Mouse (Mus musculus) hindbrain, embryonic 15.5 days (tissue): ENCODE measurements at regions not wholly inside any gene's neighbourhood (a gene's known extent, or its start where the extent isn't known, plus 50 kb on each side); places are given as distances from the start of the nearest gene placed in this dataset.
A peak's percentile ranks its signal among the peaks of the same experiment; 100 is the strongest.
"Not testable (repeated sequence)": the region's sequence is repeated elsewhere in the genome, so short reads cannot be mapped to it uniquely, and the experiment has no call there.

Experiments used
- ATAC-seq: fragments of 200-750 bp; cut with Nextera tagmentation; 2 replicates; pipeline ENCODE4 v1.8.0; 2017; ENCODE audit warnings: low read depth, moderate number of reproducible peaks, moderate TSS enrichment; ENCODE audit not compliant: low FRiP score
- H3K27ac ChIP-seq: fragments of 300-500 bp; sonication (generic); replicated peaks from 2 replicates; pipeline ENCODE4 v1.5.1; 2015; ENCODE audit warnings: mild to moderate bottlenecking, inconsistent platforms
- H3K27me3 ChIP-seq: fragments of 300-500 bp; sonication (generic); 2 replicates; pipeline ENCODE4 v1.6.1; 2015; ENCODE audit warnings: control low read depth, inconsistent platforms
- H3K36me3 ChIP-seq: fragments of 300-500 bp; sonication (generic); 2 replicates; pipeline ENCODE4 v1.6.1; 2015; ENCODE audit warnings: control low read depth, inconsistent platforms
- H3K4me1 ChIP-seq: fragments of 300-500 bp; sonication (generic); replicated peaks from 2 replicates; pipeline ENCODE4 v1.6.1; 2015; ENCODE audit warnings: control low read depth, inconsistent platforms
- H3K4me2 ChIP-seq: fragments of 300-500 bp; sonication (generic); 2 replicates; pipeline ENCODE4 v1.6.1; 2015; ENCODE audit warnings: moderate library complexity, mild to moderate bottlenecking, inconsistent platforms
- H3K4me3 ChIP-seq: fragments of 300-500 bp; sonication (generic); 2 replicates; pipeline ENCODE4 v1.5.1; 2015; ENCODE audit warnings: mild to moderate bottlenecking, inconsistent platforms
- H3K9ac ChIP-seq: fragments of 300-500 bp; sonication (generic); 2 replicates; pipeline ENCODE4 v1.6.1; 2015; ENCODE audit warnings: inconsistent platforms
- H3K9me3 ChIP-seq: fragments of 300-500 bp; sonication (generic); 2 replicates; pipeline ENCODE4 v1.6.1; 2016; ENCODE audit warnings: control low read depth, inconsistent platforms
- WGBS: fragments of 180-500 bp; shearing (Covaris S2); methylation state at CpG from one replicate; pipeline ENCODE4 v1.1.7; 2015; 5-methylcytosine and 5-hydroxymethylcytosine counted together

DNA sequence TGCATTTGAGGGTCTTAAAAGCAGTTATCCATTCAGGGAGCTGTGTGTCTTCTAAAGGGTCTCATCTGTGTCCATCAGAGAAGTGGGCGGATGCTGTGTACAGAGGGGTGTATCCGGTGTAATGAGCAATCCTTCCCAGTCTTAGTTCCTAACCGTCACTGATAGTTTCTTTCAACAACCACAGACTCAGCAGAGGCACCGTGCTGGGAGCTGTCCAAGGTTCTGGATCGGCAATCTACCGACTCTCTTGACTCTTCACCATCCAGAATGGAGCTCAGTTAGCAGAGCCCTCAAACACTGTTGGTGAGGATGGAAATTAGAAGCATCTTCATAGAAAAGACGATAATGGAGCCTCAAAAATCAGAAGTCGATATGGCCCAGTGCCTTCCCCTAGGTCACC lies 293.1 kb downstream of the Ajap1 start:
- Histone ChIP-seq H3K4me2 (no peak overlapping the region), H3K9ac (no peak overlapping the region), H3K27me3 (no peaks in the 10 kb centered on the region), H3K4me3 (no peak overlapping the region), H3K27ac (no peak overlapping the region), H3K36me3 (no peaks in the 10 kb centered on the region), H3K4me1 (peaks cover 17% of the 10 kb centered on the region), H3K9me3 (no peaks in the 10 kb centered on the region)
- 12% methylated on average over 8 of the region's 8 CpGs for WGBS
- no peak for ATAC-seq

DNA sequence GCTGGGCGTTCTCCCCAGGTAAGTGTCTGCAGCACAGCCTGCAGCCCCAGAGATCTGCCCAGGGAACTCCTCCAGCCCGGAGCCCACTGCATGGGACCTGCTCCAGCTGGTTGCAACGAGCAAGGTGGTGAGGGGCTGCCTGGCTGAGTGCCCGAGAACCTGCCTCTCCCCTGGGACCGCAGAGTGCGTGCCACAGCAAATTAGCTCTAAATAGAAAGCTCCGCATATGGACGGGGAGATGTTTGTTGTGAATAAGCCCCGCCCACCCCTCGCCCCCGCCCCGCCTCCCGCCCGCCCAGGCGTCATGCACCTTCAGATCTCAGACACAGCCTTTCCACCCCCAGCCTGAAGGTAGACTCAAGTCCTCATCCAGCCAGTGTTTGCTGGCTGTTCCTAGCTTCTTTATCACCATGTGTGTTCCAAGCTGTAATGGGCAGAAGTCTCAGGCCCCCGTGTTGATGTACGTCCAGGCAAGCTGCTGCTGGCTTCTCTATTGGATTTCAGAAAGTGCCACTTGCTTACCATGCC lies 294.0 kb downstream of the Ajap1 start:
- peak overlapping the region; percentile 17; the same call in 1 of the 2 replicates for H3K4me3 ChIP-seq
- ATAC-seq: no peak
- H3K36me3 ChIP-seq: no peaks in the 10 kb centered on the region
- H3K9ac ChIP-seq: 0 out of 2 replicates have a peak overlapping the region, but pooled peaks have one; percentile 23
- H3K4me2 ChIP-seq: peak overlapping the region; percentile 53
- H3K9me3 ChIP-seq: no peaks in the 10 kb centered on the region
- under 1% methylated on average over 17 of the region's 17 CpGs for WGBS
- peaks cover 17% of the 10 kb centered on the region for H3K4me1 ChIP-seq
- no peak overlapping the region for H3K27ac ChIP-seq
- H3K27me3 ChIP-seq: no peaks in the 10 kb centered on the region

- peak; percentile 66; the same call in 1 of the 2 replicates for ATAC-seq
- WGBS: 0% methylated on average over 6 of the region's 6 CpGs
- Histone ChIP-seq H3K36me3 (no peaks in the 10 kb centered on the region), H3K27me3 (no peaks in the 10 kb centered on the region), H3K9me3 (no peaks in the 10 kb centered on the region), H3K4me3 (peak overlapping the region; percentile 17; the same call in 1 of the 2 replicates), H3K4me1 (peaks cover 17% of the 10 kb centered on the region), H3K27ac (no peak overlapping the region), H3K9ac (0 out of 2 replicates have a peak overlapping the region, but pooled peaks have one; percentile 23), H3K4me2 (peak overlapping the region; percentile 53)
Measured at GRCm38 (mm10) chr4:153187959-153188503, 294.6 kb downstream of the Ajap1 start.

DNA sequence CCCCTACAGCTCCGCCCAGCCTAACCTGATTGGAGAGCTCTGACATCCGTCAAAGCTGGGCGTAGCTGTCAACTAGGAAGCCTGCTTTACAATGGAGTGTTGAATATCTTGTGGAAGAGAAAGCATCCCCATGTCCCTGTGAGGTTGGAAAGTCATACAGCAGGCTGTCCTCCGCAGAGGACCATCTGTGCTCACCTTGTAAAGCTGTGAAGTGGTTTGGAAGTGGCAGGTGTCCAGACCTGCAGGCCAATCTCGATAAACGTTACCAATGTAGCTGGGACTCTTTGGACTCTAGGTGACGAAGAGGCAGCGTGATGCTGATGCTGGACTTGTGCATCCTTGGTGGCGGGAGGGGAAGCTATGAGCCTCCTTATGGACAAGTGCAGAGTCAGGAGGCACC lies 305.1 kb downstream of the Ajap1 start:
- H3K4me2 ChIP-seq: no peak overlapping the region
- no peak for ATAC-seq
- 88% methylated on average over 9 of the region's 9 CpGs for WGBS

DNA sequence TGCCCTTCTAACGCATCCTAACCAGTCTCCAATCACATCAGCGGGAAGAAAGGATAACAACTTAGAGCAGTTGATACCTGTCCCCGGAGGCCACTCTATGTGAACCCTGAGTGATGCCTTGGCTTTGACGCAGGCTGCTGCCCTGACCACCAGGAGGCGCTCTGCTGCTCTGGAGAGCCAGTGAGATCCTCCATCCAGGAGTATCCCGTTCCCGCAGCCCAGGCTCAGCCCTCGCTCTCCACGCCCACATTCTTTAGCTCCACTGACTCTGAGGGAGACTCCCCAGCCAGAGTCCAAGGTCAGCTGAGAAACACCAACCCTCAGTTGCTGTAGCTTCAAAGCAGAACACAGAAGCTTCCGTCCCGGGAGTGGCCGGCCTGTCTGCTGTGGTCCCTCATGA lies 307.0 kb downstream of the Ajap1 start:
- Histone ChIP-seq H3K4me1 (no peaks in the 10 kb centered on the region), H3K4me3 (no peak overlapping the region), H3K4me2 (no peak overlapping the region), H3K36me3 (no peaks in the 10 kb centered on the region), H3K27ac (no peak overlapping the region), H3K9ac (no peak overlapping the region), H3K9me3 (no peaks in the 10 kb centered on the region), H3K27me3 (no peaks in the 10 kb centered on the region)
- 8% methylated on average over 12 of the region's 12 CpGs for WGBS
- ATAC-seq: no peak

More for the DNA sequence above, 305.1 kb downstream of the Ajap1 start:
- Histone ChIP-seq H3K4me1 (no peaks in the 10 kb centered on the region), H3K36me3 (no peaks in the 10 kb centered on the region), H3K9me3 (no peaks in the 10 kb centered on the region), H3K4me3 (no peak overlapping the region), H3K27me3 (no peaks in the 10 kb centered on the region), H3K9ac (no peak overlapping the region), H3K27ac (no peak overlapping the region)

DNA sequence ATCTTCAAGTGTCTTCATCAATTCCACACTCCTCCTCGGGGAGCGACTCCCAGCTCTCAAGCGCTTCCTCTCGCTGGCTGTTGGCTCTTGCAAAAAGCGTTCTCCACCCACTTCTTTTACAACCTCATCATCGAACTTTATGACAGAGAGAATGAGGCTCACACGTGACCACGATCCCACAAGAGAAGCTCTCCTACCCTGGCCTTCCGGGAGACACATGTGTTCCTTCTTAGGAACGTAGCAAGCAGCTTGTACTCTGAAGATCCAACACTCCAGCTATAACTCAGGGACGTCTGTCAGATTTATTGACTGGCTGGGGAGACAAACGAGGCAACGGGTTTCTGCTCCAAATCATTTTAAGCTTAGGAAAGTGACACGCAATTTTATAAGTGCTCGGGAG lies 307.5 kb downstream of the Ajap1 start:
- WGBS: 87% methylated on average over 15 of the region's 15 CpGs
- ATAC-seq: no peak

GRCm38 (mm10) chr4:153169991-153170390 lies 312.6 kb downstream of the Ajap1 start:
- 58% methylated on average over 9 of the region's 9 CpGs for WGBS
- Histone ChIP-seq H3K27me3 (no peaks in the 10 kb centered on the region), H3K27ac (no peak overlapping the region), H3K9ac (no peak overlapping the region), H3K4me2 (no peak overlapping the region), H3K36me3 (no peaks in the 10 kb centered on the region), H3K9me3 (no peaks in the 10 kb centered on the region), H3K4me3 (no peak overlapping the region), H3K4me1 (no peaks in the 10 kb centered on the region)
- ATAC-seq: no peak

More for the DNA sequence above, 307.5 kb downstream of the Ajap1 start:
- no peaks in the 10 kb centered on the region for H3K4me1 ChIP-seq
- no peaks in the 10 kb centered on the region for H3K27me3 ChIP-seq
- H3K9me3 ChIP-seq: no peaks in the 10 kb centered on the region
- H3K4me2 ChIP-seq: no peak overlapping the region
- no peak overlapping the region for H3K9ac ChIP-seq
- no peaks in the 10 kb centered on the region for H3K36me3 ChIP-seq
- no peak overlapping the region for H3K4me3 ChIP-seq
- H3K27ac ChIP-seq: no peak overlapping the region

DNA sequence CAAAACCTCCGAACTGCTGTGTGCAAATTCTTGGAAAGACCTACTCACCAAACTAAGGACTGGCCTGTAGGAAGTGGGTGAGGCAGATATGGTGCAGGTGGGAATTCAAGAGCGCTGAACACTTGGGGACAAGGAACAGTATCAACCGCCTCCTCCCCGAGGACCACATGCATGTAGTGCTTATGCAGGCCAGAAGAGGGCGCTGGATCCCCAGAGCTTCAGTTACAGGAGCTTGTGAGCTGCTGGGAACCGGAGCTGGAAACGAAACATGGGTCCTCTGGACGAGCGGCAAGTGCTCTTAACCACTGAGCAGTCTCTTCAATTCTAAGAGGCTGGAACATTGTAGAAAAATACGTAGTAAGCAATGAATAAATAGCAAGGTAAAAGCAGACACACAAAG lies 317.8 kb downstream of the Ajap1 start:
- no peak overlapping the region for H3K4me2 ChIP-seq
- H3K9me3 ChIP-seq: no peaks in the 10 kb centered on the region
- H3K27ac ChIP-seq: no peak overlapping the region
- no peaks in the 10 kb centered on the region for H3K27me3 ChIP-seq
- 88% methylated on average over 10 of the region's 10 CpGs for WGBS
- H3K4me1 ChIP-seq: no peaks in the 10 kb centered on the region
- ATAC-seq: no peak
- H3K9ac ChIP-seq: no peak overlapping the region
- H3K4me3 ChIP-seq: no peak overlapping the region
- no peaks in the 10 kb centered on the region for H3K36me3 ChIP-seq

GRCm38 (mm10) chr4:153160115-153160514 lies 322.5 kb downstream of the Ajap1 start:
- 88% methylated on average over 3 of the region's 3 CpGs for WGBS
- H3K9ac ChIP-seq: no peak overlapping the region
- no peak for ATAC-seq
- no peaks in the 10 kb centered on the region for H3K27me3 ChIP-seq
- H3K36me3 ChIP-seq: no peaks in the 10 kb centered on the region
- no peaks in the 10 kb centered on the region for H3K4me1 ChIP-seq
- no peak overlapping the region for H3K4me2 ChIP-seq
- H3K4me3 ChIP-seq: no peak overlapping the region
- H3K27ac ChIP-seq: no peak overlapping the region
- no peaks in the 10 kb centered on the region for H3K9me3 ChIP-seq

- Histone ChIP-seq H3K4me1 (no peaks in the 10 kb centered on the region), H3K36me3 (no peaks in the 10 kb centered on the region), H3K4me2 (no peak overlapping the region), H3K27ac (no peak overlapping the region), H3K4me3 (no peak overlapping the region), H3K9ac (no peak overlapping the region), H3K27me3 (no peaks in the 10 kb centered on the region), H3K9me3 (no peaks in the 10 kb centered on the region)
- WGBS: 89% methylated on average over 3 of the region's 3 CpGs
- no peak; the same call in 1 of the 2 replicates for ATAC-seq
Measured at GRCm38 (mm10) chr4:153157572-153157971, 325.0 kb downstream of the Ajap1 start.

GRCm38 (mm10) chr4:153152923-153153322 lies 329.7 kb downstream of the Ajap1 start:
- H3K36me3 ChIP-seq, H3K4me1 ChIP-seq, H3K27ac ChIP-seq, H3K27me3 ChIP-seq, H3K9me3 ChIP-seq, ATAC-seq, H3K4me3 ChIP-seq, H3K4me2 ChIP-seq, H3K9ac ChIP-seq: not testable (repeated sequence)

- Histone ChIP-seq H3K27ac (peak overlapping the region; percentile 27), H3K4me1 (peaks cover 9% of the 10 kb centered on the region), H3K9me3 (no peaks in the 10 kb centered on the region), H3K9ac (no peak overlapping the region), H3K27me3 (no peaks in the 10 kb centered on the region), H3K36me3 (no peaks in the 10 kb centered on the region), H3K4me2 (no peak overlapping the region), H3K4me3 (no peak overlapping the region)
- 0 out of 2 replicates have a peak, but pooled peaks have one; percentile 27 for ATAC-seq
- 56% methylated on average over 13 of the region's 13 CpGs for WGBS
Measured at GRCm38 (mm10) chr4:153133147-153133546, 349.5 kb downstream of the Ajap1 start.

DNA sequence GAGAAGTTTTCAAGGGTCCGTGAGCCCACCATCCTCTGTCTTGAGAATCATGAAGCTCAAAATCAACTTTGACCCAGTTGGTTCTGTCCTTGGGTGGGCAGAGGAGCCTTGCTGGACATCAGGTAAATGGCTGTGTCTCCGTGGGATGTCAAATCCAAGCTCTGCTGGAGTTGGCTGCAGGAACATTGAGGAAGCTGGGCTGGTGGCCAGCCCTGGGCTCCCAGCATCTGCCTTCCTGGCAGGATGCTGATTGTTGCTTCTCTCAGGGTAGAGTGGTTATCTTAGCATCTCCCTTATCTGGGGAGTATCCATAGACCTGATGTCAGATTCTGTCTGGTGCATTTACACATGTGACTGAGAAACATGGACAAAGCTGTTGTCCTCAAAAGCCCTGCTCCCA lies 353.3 kb downstream of the Ajap1 start:
- 85% methylated on average over 2 of the region's 2 CpGs for WGBS
- Histone ChIP-seq H3K9me3 (no peaks in the 10 kb centered on the region), H3K36me3 (no peaks in the 10 kb centered on the region), H3K4me1 (peaks cover 9% of the 10 kb centered on the region), H3K4me3 (no peak overlapping the region), H3K9ac (no peak overlapping the region), H3K27me3 (no peaks in the 10 kb centered on the region), H3K4me2 (no peak overlapping the region), H3K27ac (no peak overlapping the region)
- ATAC-seq: no peak
